Mouse (Mus musculus): Measurements from ENCODE around the gene Wdr18.

The Wdr18 gene

GRCm38 (mm10) chr10:79959847-79960601 lies at the start of gene Wdr18:
TSS of gene Wdr18 (plus strand) at chr10:79960152.
- peak; percentile 100 for DNase-seq

GRCm38 (mm10) chr10:79910556-79910955 lies 49.4 kb upstream of the Wdr18 start, which contains the start of gene Gm26602:
TSS of gene Gm26602 (plus strand) at chr10:79910856.
- DNase-seq, result no peak

GRCm38 (mm10) chr10:79912412-79912811 lies 47.5 kb upstream of the Wdr18 start:
- no peak for DNase-seq

GRCm38 (mm10) chr10:79914131-79914947 lies 45.6 kb upstream of the Wdr18 start:
- DNase-seq, result no peak

- peak; percentile 46 for DNase-seq
Measured at GRCm38 (mm10) chr10:79914948-79915596, 44.9 kb upstream of the Wdr18 start.

- DNase-seq, result peak; percentile 58
Measured at GRCm38 (mm10) chr10:79916081-79916480, 43.9 kb upstream of the Wdr18 start.

- peak; percentile 84 for DNase-seq
Measured at GRCm38 (mm10) chr10:79916808-79917531, 43.0 kb upstream of the Wdr18 start, which contains the start of gene Kiss1r. TSS of gene Kiss1r (plus strand) at chr10:79916971.

- DNase-seq, result peak; percentile 54
Measured at GRCm38 (mm10) chr10:79917532-79918100, 42.3 kb upstream of the Wdr18 start.

GRCm38 (mm10) chr10:79918231-79919078 lies 41.5 kb upstream of the Wdr18 start:
- peak; percentile 59 for DNase-seq

GRCm38 (mm10) chr10:79919251-79919849 lies 40.6 kb upstream of the Wdr18 start:
- peak; percentile 57 for DNase-seq

GRCm38 (mm10) chr10:79920056-79920890 lies 39.7 kb upstream of the Wdr18 start:
- DNase-seq, result peak; percentile 51

GRCm38 (mm10) chr10:79920958-79921535 lies 38.9 kb upstream of the Wdr18 start, which contains the start of gene R3hdm4:
TSS of gene R3hdm4 (minus strand) at chr10:79921208.
- peak; percentile 47 for DNase-seq

GRCm38 (mm10) chr10:79921572-79921971 lies 38.4 kb upstream of the Wdr18 start:
- peak; percentile 55 for DNase-seq

- DNase-seq, result peak; percentile 98
Measured at GRCm38 (mm10) chr10:79924998-79925784, 34.8 kb upstream of the Wdr18 start.

GRCm38 (mm10) chr10:79925785-79926490 lies 34.0 kb upstream of the Wdr18 start:
- peak; percentile 65 for DNase-seq

GRCm38 (mm10) chr10:79926491-79927323 lies 33.2 kb upstream of the Wdr18 start, which contains the start of gene Arid3a:
TSS of gene Arid3a (plus strand) at chr10:79927043.
- peak; percentile 89 for DNase-seq
